ENCODE assay signal across 15 mouse cellular contexts in the genomic region with DNA sequence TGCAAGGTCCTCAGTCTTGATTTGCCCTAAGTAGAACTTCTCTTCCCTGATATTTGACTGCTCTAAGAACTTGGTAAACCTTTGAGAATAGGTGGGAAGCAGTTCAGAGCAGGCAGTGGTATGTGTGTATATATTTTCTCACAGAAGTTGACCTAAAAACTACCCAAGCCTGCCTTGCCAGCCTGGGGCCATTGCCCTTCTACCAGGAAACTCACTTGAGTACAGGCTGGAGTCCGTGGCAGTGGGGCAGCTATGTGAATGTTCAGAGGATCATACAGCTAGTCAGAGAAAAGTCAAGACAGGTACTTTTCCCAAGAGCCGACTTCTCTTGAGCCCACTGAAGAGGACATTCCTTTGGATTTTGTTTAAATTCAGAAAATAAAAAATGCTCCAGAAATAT.
"Had no signal": no experiment of that assay in that cellular context is flagged by ENCODE, and none has a peak within 500 bp of the region (broad histone marks: within the 10 kb centered on the region; RNA-seq: fewer than 3 reads in every experiment).

No protein-coding gene starts in this region.

- H3K27me3 ChIP-seq: limb, embryonic 13.5 days; megakaryocyte, embryonic 14.5 days; stomach, embryonic 15.5 days had no signal

- H3K4me3 ChIP-seq: layer of hippocampus, adult 2 months; limb, embryonic 13.5 days; megakaryocyte, embryonic 14.5 days; stomach, embryonic 15.5 days had no signal

- H3K4me1 ChIP-seq: limb, embryonic 13.5 days; stomach, embryonic 15.5 days had no signal

- ATAC-seq: hindbrain, postnatal 0 days; midbrain, embryonic 16.5 days had no signal

- H3K27ac ChIP-seq: hindbrain, postnatal 0 days; layer of hippocampus, adult 2 months; limb, embryonic 13.5 days; macrophage; stomach, embryonic 15.5 days had no signal

- H3K4me2 ChIP-seq: limb, embryonic 13.5 days; liver, embryonic 11.5 days; lung, embryonic 14.5 days; midbrain, embryonic 11.5 days; stomach, embryonic 15.5 days had no signal

- H3K9me3 ChIP-seq: limb, embryonic 13.5 days; megakaryocyte, embryonic 14.5 days; stomach, embryonic 15.5 days had no signal

- H3K9ac ChIP-seq: limb, embryonic 13.5 days; lung, embryonic 14.5 days; stomach, embryonic 15.5 days had no signal

- DNase-seq: left cerebral cortex, postnatal 4 days; lung, embryonic 14.5 days; lung, postnatal 14 days; right cerebral cortex, postnatal 14 days; thymus, adult 18-20 months; thymus, postnatal 14 days had no signal
